Mouse (Mus musculus) right cerebral cortex, postnatal 4 days (tissue): ENCODE measurements around the gene Itprid1.

Experiments
- DNase-seq: peaks from one replicate; pipeline ENCODE4 v3.0.0-alpha.2; 2022

Itprid1 gene

DNA sequence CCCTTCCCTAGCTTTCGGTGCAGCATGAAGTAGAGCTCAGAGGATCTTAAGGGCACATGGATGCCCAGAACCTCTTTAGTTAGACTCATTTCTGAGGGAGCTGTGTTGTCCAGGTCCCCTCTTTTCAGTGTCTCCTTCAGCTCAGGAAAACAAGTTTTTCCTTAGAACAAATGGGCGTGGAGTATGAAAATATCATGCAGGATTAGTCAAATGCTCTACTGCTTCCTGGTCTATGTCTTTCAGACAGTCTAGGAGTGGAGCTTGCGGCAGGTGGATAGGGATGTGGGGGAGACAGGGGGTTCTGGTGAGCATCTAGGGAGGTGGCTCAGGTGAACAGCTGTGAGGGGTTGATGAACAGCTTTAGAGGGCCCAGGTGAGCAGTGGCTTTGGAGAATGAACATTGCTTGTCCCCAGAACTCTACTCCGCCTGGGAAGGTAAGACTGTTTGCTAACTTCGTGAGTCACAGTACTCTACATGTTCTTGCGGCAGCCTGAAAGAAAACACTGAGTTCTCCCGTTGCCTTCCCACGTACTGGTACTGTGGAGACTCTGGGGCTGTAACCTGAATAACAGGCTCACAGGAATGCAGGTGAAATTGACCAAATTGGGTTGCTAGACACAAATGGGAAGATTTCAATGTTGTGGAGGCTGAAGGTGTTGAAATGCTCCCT is at the start of gene Itprid1:
Gene Itprid1 (plus strand): TSS at position 246 of the 671 bp plus-strand sequence.
- DNase-seq: no peak

DNA sequence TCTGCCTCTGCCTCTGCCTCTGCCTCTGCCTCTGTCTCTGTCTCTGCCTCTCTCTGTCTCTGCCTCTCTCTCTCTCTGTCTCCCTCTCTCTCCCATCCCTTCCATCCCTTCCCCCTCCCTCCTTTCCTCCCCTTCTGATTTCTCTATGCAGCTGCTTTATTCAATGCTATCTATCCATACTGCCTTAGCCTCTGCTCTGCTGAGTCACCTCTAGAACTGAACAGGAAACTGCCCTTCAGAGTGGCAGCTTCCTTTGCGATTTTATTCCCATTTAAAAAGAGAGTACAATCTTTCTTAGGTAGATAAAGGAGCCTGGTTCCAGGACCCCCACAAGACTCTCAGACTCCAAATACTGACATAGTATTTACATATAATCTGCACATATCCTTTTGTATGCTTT is 47.1 kb upstream of the Itprid1 start:
- no peak for DNase-seq

DNA sequence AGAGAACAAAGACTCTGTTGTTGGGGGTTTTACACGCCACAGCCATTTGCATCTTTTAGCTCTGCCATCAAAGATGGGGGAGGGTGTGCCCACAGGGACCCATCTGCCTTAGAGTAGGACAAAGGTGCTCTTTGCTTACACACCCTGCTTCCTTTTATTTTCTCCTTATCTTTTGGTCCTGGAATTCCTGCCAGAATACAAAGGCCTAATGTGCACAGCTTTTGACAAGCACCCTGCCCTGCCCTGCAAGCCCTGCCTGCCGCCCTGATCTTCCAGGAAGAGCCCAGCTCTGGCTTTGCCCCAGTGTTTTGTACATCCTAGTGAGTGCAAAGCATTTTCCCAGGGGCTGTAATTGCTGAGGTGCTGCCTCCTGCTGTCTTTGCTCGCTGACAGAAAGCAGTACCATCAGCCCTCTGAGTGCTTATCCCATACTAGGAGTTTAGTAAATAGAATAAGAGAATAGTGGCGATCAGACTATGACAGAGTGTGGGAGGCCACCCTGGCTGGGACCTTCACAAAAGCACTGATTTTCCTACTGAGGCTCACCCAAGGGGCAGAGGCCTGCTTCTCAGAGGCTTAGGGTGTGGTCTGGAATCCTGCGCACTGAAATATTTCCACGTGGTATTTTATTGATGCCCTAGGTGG is 44.7 kb upstream of the Itprid1 start:
- DNase-seq: peak; percentile 39

DNA sequence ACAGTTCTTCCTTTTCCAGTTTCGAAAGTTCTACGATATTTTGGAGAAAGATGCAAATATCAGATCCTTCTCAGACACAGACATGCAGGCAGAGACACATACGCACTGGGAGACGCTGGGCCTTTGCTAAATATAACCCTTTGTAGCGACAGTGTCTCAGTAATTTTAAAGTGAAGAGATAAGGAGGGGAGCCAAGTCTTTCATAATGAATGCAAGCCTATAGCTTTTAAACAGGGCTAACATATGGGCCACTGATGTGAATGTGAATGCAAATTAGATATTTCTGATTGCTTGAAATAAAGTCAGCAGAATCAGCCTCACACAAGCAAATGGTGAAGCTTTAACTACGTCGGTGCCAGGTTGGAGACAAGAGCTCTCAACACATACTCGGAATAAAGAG is 44.2 kb upstream of the Itprid1 start:
- DNase-seq: peak; percentile 16

DNA sequence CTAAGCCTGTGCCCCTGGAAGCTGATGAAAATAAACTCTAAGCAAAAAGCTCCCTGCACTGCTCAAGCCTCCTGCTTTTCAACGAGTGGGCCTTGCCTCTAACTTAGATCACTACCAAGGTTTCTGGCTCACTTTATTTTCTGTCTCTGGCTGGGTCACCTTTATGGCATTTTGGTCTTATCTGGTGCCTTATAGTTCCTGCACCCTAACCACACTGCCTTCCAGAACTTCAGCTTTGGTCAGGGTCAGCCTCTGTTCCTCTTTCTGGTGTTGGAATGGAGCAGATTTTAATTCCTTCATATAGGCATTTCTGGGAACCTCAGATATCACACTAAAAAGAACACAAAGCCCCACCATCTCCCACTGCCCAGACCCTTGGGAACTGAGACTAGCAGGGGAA is 34.0 kb upstream of the Itprid1 start:
- DNase-seq: no peak

DNA sequence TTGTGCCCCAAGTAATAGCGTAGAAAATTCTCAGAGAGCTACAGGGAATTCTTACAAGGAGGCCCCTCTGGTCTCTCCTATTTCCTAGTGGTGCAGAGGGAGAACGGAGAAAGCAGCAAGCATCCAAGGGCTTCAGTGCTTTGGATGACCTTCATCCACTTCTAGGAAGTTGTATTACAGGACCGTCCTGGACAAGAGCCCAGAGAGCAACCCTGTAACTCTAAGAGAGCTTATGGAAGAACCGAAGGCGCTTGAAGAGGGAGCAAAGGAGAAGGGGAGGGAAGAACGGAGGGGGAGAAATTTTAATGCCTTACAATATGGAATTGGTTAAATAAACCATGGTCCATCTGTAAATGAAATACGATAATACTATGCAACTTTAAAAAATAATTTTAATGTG is 33.3 kb upstream of the Itprid1 start:
- DNase-seq: no peak

DNA sequence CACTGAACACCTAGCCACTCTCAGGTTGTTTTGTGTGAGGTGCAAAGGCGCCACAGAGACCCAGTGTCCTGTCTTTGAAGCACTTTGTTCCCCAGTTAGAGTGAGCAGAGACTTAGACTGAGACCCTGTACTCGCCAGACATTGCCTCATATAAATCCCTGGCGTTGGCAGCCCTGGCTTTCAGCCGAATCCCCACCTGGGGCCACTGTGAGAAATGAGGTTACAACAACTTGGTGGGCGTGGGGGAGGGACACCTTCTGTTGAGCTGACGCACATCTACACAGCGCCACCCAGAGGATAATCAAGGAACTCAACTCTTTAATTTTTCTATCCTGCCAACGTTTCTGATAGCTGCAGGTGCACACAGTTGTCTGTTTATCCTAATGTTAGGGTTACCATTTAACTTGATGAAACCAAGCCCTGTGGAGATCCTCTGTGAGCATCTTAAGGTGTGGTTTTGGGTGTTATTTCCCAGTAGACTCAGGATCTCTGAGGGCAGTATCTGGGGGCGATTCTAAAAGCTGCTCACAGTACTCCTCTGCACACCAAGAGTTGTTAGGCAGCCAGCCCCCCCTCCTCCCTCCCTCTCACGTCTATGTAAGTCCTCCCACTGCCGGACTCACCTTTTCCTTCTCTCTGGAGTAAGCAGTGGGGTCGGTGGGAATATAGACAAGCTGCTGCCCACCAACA is 32.6 kb upstream of the Itprid1 start:
- peak; percentile 72 for DNase-seq

DNA sequence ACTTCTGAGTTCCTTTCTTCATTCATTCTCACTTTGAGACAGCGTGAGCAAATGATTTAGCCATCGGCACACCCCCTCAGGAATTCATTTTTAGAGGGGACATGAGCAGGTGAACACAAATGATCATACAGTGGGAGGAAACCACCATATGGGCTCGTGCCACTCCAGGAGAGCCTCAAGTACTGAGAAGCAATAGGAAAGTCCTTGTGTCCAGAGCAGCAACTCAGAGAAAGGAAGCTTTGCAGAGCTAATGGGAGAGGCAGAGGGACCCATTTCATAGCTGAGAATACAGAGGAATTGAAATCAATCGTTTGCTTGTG is 32.1 kb upstream of the Itprid1 start:
- no peak for DNase-seq

DNA sequence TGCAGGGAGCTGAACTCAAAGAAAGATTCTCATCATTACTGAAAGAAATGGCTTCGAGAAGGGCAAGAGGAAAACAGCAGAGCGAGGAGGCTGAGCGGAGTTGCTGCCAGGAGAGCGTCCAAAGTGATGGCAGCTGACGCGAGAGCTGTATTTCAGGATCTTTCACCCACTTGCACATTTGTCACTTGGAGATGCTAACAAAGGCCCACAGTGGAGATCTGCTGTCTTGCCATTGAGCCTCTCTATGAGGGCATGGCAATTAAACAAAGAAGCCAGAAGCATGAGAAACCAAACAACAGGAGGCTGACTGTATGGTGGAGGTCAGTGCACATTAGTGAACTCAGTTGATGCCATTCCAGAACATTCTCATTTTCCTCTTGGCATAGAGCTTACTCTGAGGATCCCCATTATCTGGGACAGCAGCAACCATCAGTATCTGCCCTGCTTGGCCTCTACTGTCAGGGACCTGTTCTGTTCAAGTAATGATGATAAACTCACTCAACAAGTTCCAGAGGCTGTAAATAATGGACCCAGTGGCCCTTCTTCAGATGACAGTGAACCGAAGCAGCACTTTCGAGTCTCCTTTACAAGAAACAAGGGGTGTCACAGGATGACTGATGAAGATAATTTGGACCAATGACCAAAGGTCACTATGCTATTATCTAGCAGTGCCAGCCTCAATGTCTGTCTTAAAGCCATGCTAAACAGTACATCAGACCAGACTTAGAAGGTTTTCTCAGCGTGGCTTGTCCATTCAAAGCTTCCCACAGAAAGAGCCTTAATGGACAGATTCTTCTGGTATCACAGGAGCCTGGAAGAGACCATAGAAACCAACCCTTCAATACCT is 31.2 kb upstream of the Itprid1 start:
- DNase-seq: no peak

DNA sequence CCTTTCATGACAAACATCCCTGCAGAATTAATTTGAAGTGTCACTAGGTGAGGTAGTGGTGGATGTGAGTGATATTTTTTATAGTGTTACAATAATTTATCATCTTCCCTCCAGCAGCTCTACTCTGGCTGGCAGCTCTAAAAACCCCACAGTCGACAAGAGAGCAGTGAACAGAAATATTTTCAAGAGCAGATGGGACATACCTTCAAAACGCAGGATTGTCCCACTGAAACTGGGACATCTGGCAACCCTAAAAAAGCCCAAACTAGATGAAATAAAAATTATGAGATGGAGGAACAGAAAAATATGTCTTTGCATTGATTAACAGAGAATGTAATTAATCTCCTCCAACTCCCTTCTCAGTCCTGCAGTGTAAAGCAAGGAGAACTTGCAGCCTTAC is 30.2 kb upstream of the Itprid1 start:
- DNase-seq: no peak

DNA sequence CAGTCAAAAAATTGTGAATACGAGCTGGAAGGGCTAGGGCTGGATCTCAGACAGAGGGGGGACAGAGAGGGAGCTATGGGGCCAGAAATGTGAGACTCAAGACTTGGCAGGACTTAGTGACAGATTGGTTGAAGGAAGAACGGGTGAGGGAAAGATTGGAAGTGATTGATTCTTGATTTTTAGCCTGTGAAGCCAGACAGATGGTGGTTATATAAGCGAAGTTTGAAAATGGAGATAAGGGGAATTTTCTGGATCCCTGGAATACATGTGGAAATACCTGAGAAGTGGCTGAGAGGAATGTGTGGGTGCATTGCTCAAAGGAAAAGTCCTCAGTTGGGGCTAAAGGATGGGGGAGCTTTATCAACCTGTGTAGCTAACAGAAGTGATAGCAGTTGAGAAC is 28.0 kb upstream of the Itprid1 start:
- DNase-seq: no peak

DNA sequence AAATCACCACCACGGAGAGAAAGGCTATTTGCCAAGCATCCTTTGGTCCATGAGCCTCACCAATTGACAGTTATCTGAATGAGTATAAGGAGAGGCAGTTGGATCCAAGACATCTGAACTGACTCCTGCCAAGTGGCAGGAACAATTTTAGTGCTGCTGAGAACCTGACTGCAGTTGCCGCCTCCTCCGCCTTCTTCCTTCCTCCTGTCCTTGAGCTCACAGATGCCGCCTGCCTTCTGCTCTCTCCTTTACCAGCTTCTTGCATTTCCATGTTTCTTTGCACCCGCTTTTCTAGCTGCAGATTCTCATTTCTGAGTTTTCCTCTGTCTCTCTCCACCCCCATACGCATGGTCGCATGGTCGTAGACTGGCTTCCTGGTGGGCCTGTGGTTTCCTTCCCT is 25.5 kb upstream of the Itprid1 start:
- DNase-seq: no peak

DNA sequence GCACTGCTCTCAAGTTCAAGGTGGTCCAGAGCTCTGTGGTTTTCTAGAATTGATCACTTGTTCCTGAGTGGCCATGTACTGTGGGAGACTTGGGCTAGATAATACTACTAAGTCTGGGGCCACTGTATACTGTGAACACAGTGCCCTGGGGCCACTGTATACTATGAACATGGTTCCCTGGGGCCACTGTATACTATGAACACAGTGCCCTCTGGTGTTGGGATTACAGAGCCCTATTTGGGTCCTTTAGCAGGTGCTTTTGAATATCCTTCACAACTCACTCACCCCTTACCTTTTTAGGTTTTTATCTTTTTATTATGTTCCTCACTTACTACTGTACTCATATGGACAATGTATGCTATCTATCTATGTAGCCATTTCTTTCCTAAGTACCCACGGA is 24.3 kb upstream of the Itprid1 start:
- DNase-seq: no peak

DNA sequence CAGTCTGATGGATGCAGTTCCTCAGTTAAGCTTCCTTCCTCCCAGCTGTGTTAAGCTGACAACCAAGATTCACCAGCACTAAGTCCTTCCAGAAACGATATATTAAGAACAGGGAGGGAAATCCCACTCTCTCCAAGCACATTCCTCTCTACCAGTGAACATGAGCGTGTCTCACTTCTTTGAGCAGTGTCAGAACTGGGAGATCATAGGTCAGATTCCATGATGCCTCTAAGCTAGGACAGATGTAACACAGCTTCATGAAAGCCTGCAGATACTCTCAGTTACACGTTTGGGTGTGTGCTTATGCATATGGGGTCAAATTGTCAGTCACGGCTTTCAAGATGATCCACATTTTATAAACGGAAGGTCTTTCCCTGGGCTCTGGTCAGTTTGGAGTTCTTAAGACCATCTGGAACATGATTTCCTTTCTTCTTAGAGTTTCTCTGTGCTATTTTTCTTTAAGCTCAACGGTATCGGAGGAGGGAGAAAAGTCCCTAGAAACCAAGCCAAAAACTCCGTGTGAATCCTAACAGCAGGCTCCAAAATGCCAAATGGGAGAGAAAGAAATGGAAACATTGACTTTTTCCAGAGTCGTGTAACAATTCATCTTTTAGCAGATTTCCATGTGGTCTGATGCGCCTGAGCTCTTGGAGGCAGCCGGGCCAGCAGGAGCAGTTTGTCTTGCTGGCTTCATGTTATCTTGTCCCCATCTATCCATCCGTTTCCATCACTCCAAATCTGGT is 22.3 kb upstream of the Itprid1 start:
- DNase-seq: no peak

DNA sequence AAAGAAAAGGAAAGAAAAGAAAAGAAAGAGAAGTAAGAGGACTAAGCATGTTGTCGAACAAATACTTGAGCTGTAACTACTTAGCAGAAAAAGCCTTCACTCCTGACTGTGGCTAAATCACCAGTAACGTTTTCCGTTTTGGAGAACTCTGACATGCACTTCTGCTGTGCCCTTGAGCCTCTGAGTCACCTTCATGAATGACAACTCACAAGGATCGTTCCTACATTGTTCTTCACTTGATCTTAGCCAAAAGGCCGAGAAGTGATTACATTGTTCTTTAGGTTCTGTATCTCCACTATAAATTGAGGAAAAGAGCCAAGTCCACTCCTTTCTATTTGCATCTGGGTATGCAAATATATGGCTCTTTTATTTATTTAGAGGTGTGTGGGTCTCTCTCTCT is 19.8 kb upstream of the Itprid1 start:
- DNase-seq: no peak

DNA sequence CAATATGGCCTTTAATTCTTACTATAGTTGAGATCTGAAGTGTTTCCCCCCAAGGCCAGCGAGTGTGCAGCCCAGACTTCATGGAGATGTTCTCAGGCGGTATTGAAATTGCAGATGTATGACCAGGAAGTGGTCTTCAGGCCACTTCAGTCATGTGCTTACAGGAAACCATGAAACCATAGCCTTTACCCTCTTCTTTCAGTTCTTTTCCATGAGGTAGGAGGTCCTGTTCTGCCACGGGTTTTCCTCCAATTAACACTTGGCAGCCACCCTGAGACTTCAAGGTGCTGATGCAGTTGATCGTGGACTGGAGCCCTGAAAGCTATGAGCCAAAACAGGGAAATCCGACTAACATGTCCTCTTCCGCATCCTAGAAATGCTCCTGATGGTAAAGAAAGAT is 7.0 kb upstream of the Itprid1 start:
- DNase-seq: no peak

DNA sequence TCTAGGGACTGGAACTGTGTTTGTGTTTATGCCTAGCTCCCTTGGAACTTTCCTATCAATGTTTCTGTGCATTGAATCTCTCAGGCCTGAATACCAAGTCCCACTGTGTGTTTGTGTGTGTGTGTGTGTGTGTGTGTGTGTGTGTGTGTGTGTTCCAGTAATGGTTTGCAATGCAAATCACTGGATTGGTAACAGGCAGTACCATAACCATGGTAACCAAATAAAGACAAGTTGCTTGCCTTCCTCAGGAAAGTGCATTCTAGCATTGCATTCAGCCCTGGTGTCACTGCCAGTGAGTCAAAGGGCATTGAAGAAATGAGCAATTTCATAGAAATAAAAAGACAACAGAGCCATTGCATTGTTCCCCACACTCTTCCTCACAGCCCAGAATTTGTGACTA is 15.9 kb downstream of the Itprid1 start:
- DNase-seq: no peak

DNA sequence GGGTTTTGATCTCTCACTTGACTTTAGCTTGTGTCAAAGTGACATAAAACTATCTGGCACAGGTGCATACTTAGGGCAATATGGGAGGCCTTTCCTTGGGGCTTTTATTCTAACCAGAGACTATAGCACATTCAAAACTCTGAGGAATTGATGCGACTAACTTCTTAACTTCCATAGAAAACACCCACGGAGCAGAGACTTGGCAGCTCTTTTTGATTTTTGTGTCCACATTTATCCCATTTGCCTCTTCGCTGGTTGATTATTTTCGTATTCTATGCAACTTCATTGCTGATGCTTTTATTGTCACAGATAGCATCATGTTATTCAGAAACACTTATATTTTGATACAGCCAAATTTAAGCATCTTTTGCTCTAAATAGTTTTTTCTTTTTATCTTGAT is 19.4 kb downstream of the Itprid1 start:
- no peak for DNase-seq

DNA sequence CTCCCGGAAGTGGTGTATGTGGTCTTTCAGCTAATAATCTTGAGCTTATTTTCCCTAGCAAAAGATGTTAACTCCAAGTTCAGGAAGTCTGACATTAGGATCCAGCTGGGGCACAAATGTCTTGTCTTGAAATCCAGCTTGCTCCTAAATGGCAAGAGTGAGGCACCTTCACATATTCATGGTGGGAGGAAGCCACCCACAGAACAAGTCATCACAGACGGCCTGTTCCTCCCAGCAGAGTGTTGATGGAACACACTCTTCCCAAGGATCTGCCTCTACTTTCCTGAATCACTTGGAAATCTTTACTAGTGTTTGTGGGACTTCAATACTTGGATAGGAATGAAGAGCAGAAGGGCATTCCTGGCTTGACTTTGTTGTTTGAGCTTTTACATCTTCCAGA is 28.5 kb downstream of the Itprid1 start:
- DNase-seq: no peak

DNA sequence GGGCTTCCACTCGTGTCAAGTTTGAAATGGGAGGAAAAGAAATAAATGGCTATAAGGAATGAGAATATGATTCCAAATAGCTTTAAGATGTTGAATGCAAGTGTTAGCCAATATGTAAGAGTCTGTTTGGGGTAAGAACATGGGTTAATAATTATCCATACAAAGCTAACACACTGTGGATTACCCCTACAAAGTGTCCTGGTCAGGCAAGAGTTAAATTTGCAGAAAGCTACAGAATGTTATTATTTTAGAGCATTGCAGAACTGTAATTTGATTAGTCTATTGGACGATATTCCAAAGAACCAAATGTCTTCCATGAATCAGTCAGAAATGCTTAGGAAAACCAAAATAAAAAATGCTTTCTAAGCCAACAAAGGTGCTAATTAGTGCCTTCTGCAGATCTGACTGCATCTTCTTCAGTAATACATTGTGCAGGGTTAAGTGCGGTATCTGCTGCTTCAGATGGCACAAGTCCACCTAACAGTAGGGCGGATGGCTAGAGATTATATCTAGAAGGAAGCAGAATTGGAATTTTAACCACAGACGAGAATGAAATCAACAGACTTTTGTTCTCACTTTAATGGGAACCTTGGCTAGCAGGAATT is 42.8 kb downstream of the Itprid1 start:
- no peak for DNase-seq

DNA sequence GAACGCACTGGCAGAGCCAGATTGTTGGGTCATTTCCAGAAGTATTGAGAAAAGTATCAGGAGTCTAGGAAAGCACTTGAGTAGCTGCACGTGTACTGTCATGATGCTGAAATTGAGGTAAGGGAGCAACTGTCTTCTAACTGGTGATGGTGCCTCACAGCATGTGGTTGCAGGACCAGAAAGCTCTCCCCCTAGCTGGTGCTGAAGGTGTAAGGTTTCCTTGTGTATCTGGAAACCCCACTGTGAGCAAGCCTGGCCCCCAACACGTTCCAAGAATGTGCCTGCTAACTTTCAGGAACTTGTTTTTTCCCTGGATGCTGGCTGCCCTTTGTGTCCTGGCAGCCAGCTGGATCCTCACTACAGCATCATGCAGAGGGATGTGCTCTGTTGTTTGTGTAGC is 44.2 kb downstream of the Itprid1 start:
- no peak for DNase-seq

DNA sequence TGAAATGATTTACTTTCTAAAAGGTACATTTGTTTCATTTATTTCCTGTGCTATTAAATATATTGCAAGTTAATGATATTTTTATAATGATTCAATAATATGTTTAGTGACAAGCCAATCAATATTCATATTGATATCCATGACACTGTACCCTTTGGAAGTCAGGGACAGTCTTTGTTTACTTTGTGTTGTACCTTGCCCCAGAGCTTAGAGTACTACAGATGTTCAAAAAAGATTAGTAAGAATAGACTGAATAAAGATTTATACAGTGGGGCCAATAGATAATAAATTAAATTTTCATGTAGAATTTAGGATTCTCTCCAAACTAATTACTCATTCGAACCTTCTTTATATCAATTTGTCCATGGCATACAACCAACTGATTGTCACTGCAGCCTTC is 50.9 kb downstream of the Itprid1 start:
- no peak for DNase-seq
